Comparison of ENCODE assay signal across 18 mouse cellular contexts in genomic region chr15:12507523-12507922, GRCm38 (mm10).
"Had no signal": no experiment of that assay in that cellular context is flagged by ENCODE, and none has a peak within 500 bp of the region (broad histone marks: within the 10 kb centered on the region; RNA-seq: fewer than 3 reads in every experiment).

No protein-coding gene starts in this region.

- H3K36me3 ChIP-seq: limb, embryonic 12.5 days; limb, embryonic 15.5 days had no signal

- ATAC-seq: liver, postnatal 0 days; lung, postnatal 0 days had no signal

- DNase-seq: kidney, adult 2 months; kidney, postnatal 25 days; layer of hippocampus, adult 9-11 months; liver, postnatal 0 days; lung, embryonic 14.5 days; midbrain, embryonic 14.5 days; thymus, adult 2 months; thymus, postnatal 25 days had no signal

- H3K9me3 ChIP-seq: limb, embryonic 12.5 days; limb, embryonic 15.5 days had no signal

- H3K4me3 ChIP-seq: layer of hippocampus, adult 2 months; left cerebral cortex, adult 2 months; limb, embryonic 12.5 days; limb, embryonic 15.5 days had no signal

- H3K4me2 ChIP-seq: limb, embryonic 12.5 days; limb, embryonic 15.5 days; liver, embryonic 11.5 days; lung, embryonic 14.5 days had no signal

- H3K9ac ChIP-seq: limb, embryonic 12.5 days; limb, embryonic 15.5 days; liver, embryonic 14.5 days; liver, postnatal 0 days; lung, embryonic 14.5 days had no signal

- H3K27me3 ChIP-seq: limb, embryonic 12.5 days; limb, embryonic 15.5 days had no signal

- H3K27ac ChIP-seq: kidney, postnatal 0 days; layer of hippocampus, adult 2 months; left cerebral cortex, adult 2 months; limb, embryonic 12.5 days; limb, embryonic 15.5 days; liver, embryonic 14.5 days; macrophage; stomach, postnatal 0 days had no signal
